Mouse (Mus musculus) lung, postnatal 0 days (tissue): ENCODE results near the gene Nanos2. TPM values are rescaled to one million over a fixed set of nuclear protein-coding genes. Genes with fewer than 3 reads are reported as not detected.
A peak's percentile ranks its signal among the peaks of the same experiment; 100 is the strongest.

ENCODE experiments used
- ATAC-seq: fragments of 200-750 bp; cut with Nextera tagmentation; 2 replicates; pipeline ENCODE4 v1.8.0; 2017; ENCODE audit warnings: moderate library complexity
- DNase-seq: peaks from one replicate; pipeline ENCODE4 v3.0.0-alpha.2; 2016; ENCODE audit warnings: low spot score
- H3K27ac ChIP-seq: fragments of 300-500 bp; sonication (generic); 2 replicates; pipeline ENCODE4 v1.5.1; 2014; ENCODE audit warnings: antibody characterized with exemption, mild to moderate bottlenecking, low read length, mixed read lengths
- H3K27me3 ChIP-seq: fragments of 300-500 bp; sonication (generic); replicated peaks from 2 replicates; pipeline ENCODE4 v1.6.1; 2014; ENCODE audit warnings: low read length, mixed read lengths; ENCODE audit not compliant: insufficient read depth
- H3K36me3 ChIP-seq: fragments of 300-500 bp; sonication (generic); 2 replicates; pipeline ENCODE4 v1.6.1; 2014; ENCODE audit warnings: low read length, mixed read lengths; ENCODE audit not compliant: insufficient read depth
- H3K4me1 ChIP-seq: fragments of 300-500 bp; sonication (generic); 2 replicates; pipeline ENCODE4 v1.6.1; 2014; ENCODE audit warnings: antibody characterized with exemption, low read depth, low read length, mixed read lengths; ENCODE audit not compliant: insufficient read depth
- H3K4me2 ChIP-seq: fragments of 300-500 bp; sonication (generic); replicated peaks from 2 replicates; pipeline ENCODE4 v1.6.1; 2014; ENCODE audit warnings: low read depth, mild to moderate bottlenecking, low read length, moderate library complexity, mixed read lengths
- H3K4me3 ChIP-seq: fragments of 300-500 bp; sonication (generic); 2 replicates; pipeline ENCODE4 v1.5.1; 2014; ENCODE audit warnings: low read depth, low read length
- H3K9ac ChIP-seq: fragments of 300-500 bp; sonication (generic); replicated peaks from 2 replicates; pipeline ENCODE4 v1.6.1; 2014; ENCODE audit warnings: low read depth, mild to moderate bottlenecking
- H3K9me3 ChIP-seq: fragments of 300-500 bp; sonication (generic); 2 replicates; pipeline ENCODE4 v1.6.1; 2016; ENCODE audit warnings: low read length, mixed read lengths
- CTCF ChIP-seq: IDR thresholded peaks from 2 replicates; pipeline ENCODE4 v1.5.1; 2016; ENCODE audit warnings: antibody characterized with exemption, mild to moderate bottlenecking
- EP300 ChIP-seq: IDR thresholded peaks from 2 replicates; pipeline ENCODE4 v1.6.1; 2016; ENCODE audit warnings: antibody characterized with exemption, mild to moderate bottlenecking, control low read depth
- WGBS: fragments of 180-500 bp; shearing (Covaris S2); extraction: QIAGEN DNeasy Blood & Tissue Kit; methylation state at CpG from one replicate; pipeline ENCODE4 v1.1.7; 2014; 5-methylcytosine and 5-hydroxymethylcytosine counted together
- polyA plus RNA-seq: library from polyadenylated mRNA; unstranded; fragments of >200 nt; fragmentation: Nextera tagmentation; extraction: Ambion mirVana; gene quantifications from 2 replicates; pipeline ENCODE4 v1.2.1, GENCODE M21; 2015

Gene Nanos2
- polyA plus RNA-seq, 1 experiment from 2014 or later = not detected

- Histone ChIP-seq H3K4me1 (no peaks in the 10 kb centered on the region), H3K36me3 (no peaks in the 10 kb centered on the region), H3K4me3 (no peak overlapping the region), H3K27ac (no peak overlapping the region), H3K9me3 (no peaks in the 10 kb centered on the region), H3K4me2 (no peak overlapping the region), H3K27me3 (peaks cover 21% of the 10 kb centered on the region; the same call in 1 of the 2 replicates), H3K9ac (no peak overlapping the region)
- TF ChIP-seq CTCF (no peak), EP300 (no peak)
- no peak for ATAC-seq
- peak; percentile 12 for DNase-seq
- WGBS = 2% methylated on average over 19 of the region's 19 CpGs
These were observed 23.8 kb upstream of the Nanos2 start for GRCm38 (mm10) chr7:18963294-18963843.

- ATAC-seq (no peak), DNase-seq (no peak)
- peaks cover 21% of the 10 kb centered on the region; the same call in 1 of the 2 replicates for H3K27me3 ChIP-seq
- no peaks in the 10 kb centered on the region for H3K4me1 ChIP-seq
- TF ChIP-seq CTCF = no peak
- TF ChIP-seq EP300 = no peak
- H3K27ac ChIP-seq = no peak overlapping the region
- no peak overlapping the region for H3K9ac ChIP-seq
- no peak overlapping the region for H3K4me3 ChIP-seq
- no peak overlapping the region for H3K4me2 ChIP-seq
- H3K9me3 ChIP-seq = no peaks in the 10 kb centered on the region
- H3K36me3 ChIP-seq = no peaks in the 10 kb centered on the region
- 70% methylated on average over 5 of the region's 5 CpGs for WGBS
These were observed 21.9 kb upstream of the Nanos2 start for GRCm38 (mm10) chr7:18965312-18965711.

- 6% methylated on average over 8 of the region's 8 CpGs for WGBS
- peak; percentile 38; the same call in 1 of the 2 replicates for ATAC-seq
These were observed 19.6 kb upstream of the Nanos2 start for GRCm38 (mm10) chr7:18967603-18968002.

GRCm38 (mm10) chr7:18970956-18971355, 16.2 kb upstream of the Nanos2 start:
- no peaks in the 10 kb centered on the region for H3K4me1 ChIP-seq
- no peak overlapping the region for H3K27ac ChIP-seq
- no peaks in the 10 kb centered on the region for H3K27me3 ChIP-seq
- H3K4me3 ChIP-seq = no peak overlapping the region
- H3K9me3 ChIP-seq = no peaks in the 10 kb centered on the region
- WGBS = 86% methylated on average over 3 of the region's 3 CpGs
- no peaks in the 10 kb centered on the region for H3K36me3 ChIP-seq
- DNase-seq = no peak
- no peak overlapping the region for H3K4me2 ChIP-seq
- ATAC-seq = no peak
- no peak overlapping the region for H3K9ac ChIP-seq
- TF ChIP-seq EP300 = no peak
- TF ChIP-seq CTCF = peak; percentile 41

More at GRCm38 (mm10) chr7:18967603-18968002, 19.6 kb upstream of the Nanos2 start:
- DNase-seq = no peak
- H3K36me3 ChIP-seq = no peaks in the 10 kb centered on the region
- H3K4me1 ChIP-seq = no peaks in the 10 kb centered on the region
- H3K9ac ChIP-seq = no peak overlapping the region
- TF ChIP-seq CTCF (no peak), EP300 (no peak)
- no peak overlapping the region for H3K27ac ChIP-seq
- H3K4me2 ChIP-seq = no peak overlapping the region
- H3K9me3 ChIP-seq = no peaks in the 10 kb centered on the region
- H3K4me3 ChIP-seq = no peak overlapping the region
- peaks cover 15% of the 10 kb centered on the region; the same call in 1 of the 2 replicates for H3K27me3 ChIP-seq

- TF ChIP-seq CTCF = no peak
- no peak for TF ChIP-seq EP300
- Histone ChIP-seq H3K27ac (no peak overlapping the region), H3K9ac (no peak overlapping the region), H3K4me3 (no peak overlapping the region), H3K27me3 (no peaks in the 10 kb centered on the region), H3K9me3 (no peaks in the 10 kb centered on the region), H3K36me3 (no peaks in the 10 kb centered on the region), H3K4me2 (no peak overlapping the region), H3K4me1 (no peaks in the 10 kb centered on the region)
- 66% methylated on average over 9 of the region's 9 CpGs for WGBS
- ATAC-seq (no peak), DNase-seq (no peak)
These were observed 8.8 kb upstream of the Nanos2 start for GRCm38 (mm10) chr7:18978381-18978780.

- Histone ChIP-seq H3K27me3 (no peaks in the 10 kb centered on the region), H3K9ac (no peak overlapping the region), H3K9me3 (no peaks in the 10 kb centered on the region), H3K36me3 (no peaks in the 10 kb centered on the region), H3K4me1 (peaks cover 7% of the 10 kb centered on the region; the same call in 1 of the 2 replicates), H3K4me3 (no peak overlapping the region), H3K4me2 (no peak overlapping the region), H3K27ac (no peak overlapping the region)
- TF ChIP-seq EP300 = no peak
- no peak for TF ChIP-seq CTCF
- 50% methylated on average over 2 of the region's 2 CpGs for WGBS
- DNase-seq (no peak), ATAC-seq (no peak)
These were observed 697 bp upstream of the Nanos2 start for GRCm38 (mm10) chr7:18986503-18986902.
